Mouse (Mus musculus): ENCODE data around the gene Ifna6.
A peak's percentile ranks its signal among the peaks of the same experiment; 100 is the strongest.
"Not testable (repeated sequence)": the region's sequence is repeated elsewhere in the genome, so short reads cannot be mapped to it uniquely, and the experiment has no call there.

The Ifna6 gene

DNA sequence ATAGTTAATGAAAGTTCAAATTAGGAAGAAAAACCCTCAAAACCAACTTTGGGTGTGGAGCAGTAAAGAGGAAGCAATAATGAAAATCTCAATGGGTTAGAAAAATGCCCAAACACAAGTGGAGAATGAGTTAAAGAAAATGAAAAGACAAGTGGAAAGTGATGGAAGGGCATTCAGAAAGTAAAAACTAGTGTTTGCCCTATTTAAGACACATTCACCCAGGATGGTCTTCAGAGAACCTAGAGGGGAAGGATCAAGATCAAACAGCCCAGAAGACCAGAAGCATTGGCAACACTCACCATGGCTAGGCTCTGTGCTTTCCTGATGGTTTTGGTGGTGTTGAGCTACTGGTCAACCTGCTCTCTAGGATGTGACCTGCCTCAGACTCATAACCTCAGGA, at the start of gene Ifna6:
Gene Ifna6 (plus strand): TSS at position 301 of the 400 bp plus-strand sequence.
- DNase-seq = not testable (repeated sequence)

GRCm38 (mm10) chr4:88779550-88779949, 47.7 kb upstream of the Ifna6 start, which contains the start of gene Gm13272:
Gene Gm13272, plus strand, starts transcription at chr4:88779850.
- not testable (repeated sequence) for DNase-seq

GRCm38 (mm10) chr4:88780320-88780719, 46.9 kb upstream of the Ifna6 start:
- peak in 1 of 2 experiments; percentile 15 for DNase-seq

GRCm38 (mm10) chr4:88781831-88782230, 45.4 kb upstream of the Ifna6 start, which contains the start of gene Ifnz:
Gene Ifnz, plus strand, starts transcription at chr4:88782131.
- not testable (repeated sequence) for DNase-seq

GRCm38 (mm10) chr4:88782335-88782734, 44.9 kb upstream of the Ifna6 start:
- not testable (repeated sequence) for DNase-seq

DNA sequence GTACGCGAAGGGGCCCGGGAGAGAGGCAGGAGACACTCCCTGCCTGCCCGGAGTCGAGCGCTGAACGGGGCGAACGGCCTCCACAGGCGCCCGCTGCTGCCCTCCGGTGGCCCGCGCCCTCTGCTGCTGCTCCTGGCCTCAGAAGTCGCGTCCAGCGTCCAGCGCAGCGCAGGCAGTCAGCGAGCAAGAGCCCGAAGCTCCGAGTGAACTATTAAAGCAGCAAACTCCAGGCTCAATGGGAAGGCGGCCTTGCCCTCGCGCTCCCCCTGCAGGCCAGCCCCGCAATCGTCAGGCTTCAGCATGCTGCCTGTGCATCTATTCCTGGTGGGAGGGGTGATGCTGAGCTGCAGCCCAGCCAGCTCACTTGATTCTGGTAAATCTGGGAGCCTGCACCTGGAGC, 41.8 kb upstream of the Ifna6 start, which contains the start of gene Gm13276:
Gene Gm13276 (plus strand): TSS at position 301 of the 400 bp plus-strand sequence.
- DNase-seq = not testable (repeated sequence)

- DNase-seq = peak; percentile 44 to 53
These were observed 38.8 kb upstream of the Ifna6 start, which contains the start of gene Gm13277 for GRCm38 (mm10) chr4:88788402-88788801. Gene Gm13277, plus strand, starts transcription at chr4:88788632.

GRCm38 (mm10) chr4:88791250-88791649, 36.0 kb upstream of the Ifna6 start, which contains the start of gene Gm13278:
Gene Gm13278, plus strand, starts transcription at chr4:88791550.
- DNase-seq = not testable (repeated sequence)

- DNase-seq = peak; percentile 70 to 78
These were observed 33.1 kb upstream of the Ifna6 start, which contains the start of gene Gm13275 for GRCm38 (mm10) chr4:88793936-88794675. Gene Gm13275, plus strand, starts transcription at chr4:88794487.

GRCm38 (mm10) chr4:88797097-88797496, 30.1 kb upstream of the Ifna6 start, which contains the start of gene Gm13279:
Gene Gm13279, plus strand, starts transcription at chr4:88797397.
- DNase-seq = not testable (repeated sequence)

GRCm38 (mm10) chr4:88799365-88799764, 27.9 kb upstream of the Ifna6 start, which contains the start of gene Gm13285:
Gene Gm13285, plus strand, starts transcription at chr4:88799665.
- not testable (repeated sequence) for DNase-seq

GRCm38 (mm10) chr4:88802954-88803353, 24.3 kb upstream of the Ifna6 start, which contains the start of gene Gm13287:
Gene Gm13287, plus strand, starts transcription at chr4:88803254.
- not testable (repeated sequence) for DNase-seq

DNA sequence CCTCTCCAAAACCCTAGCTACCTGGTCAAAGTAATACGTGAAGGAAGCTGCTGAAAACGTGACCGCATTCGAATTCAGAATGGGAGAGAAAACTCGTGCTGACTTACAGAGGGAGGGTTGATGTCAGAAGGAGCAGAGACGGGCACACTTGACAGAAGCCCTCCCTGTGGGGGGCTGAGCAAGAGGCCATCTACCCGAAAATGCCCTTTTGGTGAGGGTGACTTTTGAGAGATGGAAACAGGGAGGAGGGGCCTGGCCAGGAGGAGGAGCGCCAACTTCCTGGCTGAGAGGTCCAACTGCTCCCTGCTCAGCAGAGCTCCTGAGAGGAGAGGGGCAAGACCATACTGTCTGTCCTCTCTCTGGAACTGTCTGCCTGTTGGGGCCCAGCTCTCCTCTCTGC, 22.0 kb upstream of the Ifna6 start, which contains the start of gene Gm13288:
Gene Gm13288 (plus strand): TSS at position 301 of the 400 bp plus-strand sequence.
- DNase-seq = not testable (repeated sequence)

DNA sequence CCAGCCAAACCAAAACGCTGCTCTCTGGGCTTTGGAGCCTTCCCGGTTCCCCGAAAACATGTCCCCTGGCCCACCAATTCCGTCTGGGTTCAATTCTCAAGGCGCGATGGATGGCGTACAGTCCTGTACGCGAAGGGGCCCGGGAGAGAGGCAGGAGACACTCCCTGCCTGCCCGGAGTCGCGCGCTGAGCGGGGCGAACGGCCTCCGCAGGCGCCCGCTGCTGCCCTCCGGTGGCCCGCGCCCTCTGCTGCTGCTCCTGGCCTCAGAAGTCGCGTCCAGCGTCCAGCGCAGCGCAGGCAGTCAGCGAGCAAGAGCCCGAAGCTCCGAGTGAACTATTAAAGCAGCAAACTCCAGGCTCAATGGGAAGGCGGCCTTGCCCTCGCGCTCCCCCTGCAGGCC, 21.5 kb upstream of the Ifna6 start:
- DNase-seq = not testable (repeated sequence)

DNA sequence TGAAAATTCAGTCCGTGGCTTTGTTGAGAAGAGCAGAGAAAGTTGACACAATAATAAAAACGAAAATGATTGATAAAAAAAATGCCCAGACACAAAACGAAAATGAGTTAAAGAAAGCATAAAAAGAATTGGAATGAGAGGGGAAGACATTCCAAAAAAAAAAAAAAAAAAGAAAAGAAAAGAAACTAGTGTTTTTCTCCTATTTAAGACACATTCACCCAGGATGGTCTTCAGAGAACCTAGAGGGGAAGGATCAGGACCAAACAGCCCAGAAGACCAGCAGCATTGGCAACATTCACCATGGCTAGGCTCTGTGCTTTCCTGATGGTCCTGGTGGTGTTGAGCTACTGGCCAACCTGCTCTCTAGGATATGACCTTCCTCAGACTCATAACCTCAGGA, 11.3 kb upstream of the Ifna6 start, which contains the start of gene Ifna7:
Gene Ifna7 (plus strand): TSS at position 301 of the 400 bp plus-strand sequence.
- no peak for DNase-seq

DNA sequence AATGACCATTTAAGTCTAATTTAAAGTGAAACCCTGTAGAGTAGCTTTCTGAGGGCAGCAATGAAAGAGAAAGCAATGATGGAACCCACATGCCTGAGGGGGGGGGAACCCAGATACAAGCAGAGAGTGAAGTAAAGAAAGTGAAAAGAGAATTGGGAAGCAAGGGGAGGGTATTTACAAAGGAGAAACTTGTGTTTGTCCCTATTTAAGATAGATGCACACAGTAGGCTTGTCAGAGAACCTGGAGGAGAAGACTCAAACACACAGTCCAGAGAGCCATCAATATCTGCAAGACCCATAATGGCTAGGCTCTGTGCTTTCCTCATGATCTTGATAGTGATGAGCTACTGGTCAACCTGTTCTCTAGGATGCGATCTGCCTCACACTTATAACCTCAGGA, 7.6 kb upstream of the Ifna6 start, which contains the start of gene Ifna11:
Gene Ifna11 (plus strand): TSS at position 301 of the 400 bp plus-strand sequence.
- no peak for DNase-seq

- DNase-seq = no peak
These were observed 4.2 kb upstream of the Ifna6 start for GRCm38 (mm10) chr4:88822995-88823394.

- no peak for DNase-seq
These were observed 3.3 kb downstream of the Ifna6 start for GRCm38 (mm10) chr4:88830523-88830922.

DNA sequence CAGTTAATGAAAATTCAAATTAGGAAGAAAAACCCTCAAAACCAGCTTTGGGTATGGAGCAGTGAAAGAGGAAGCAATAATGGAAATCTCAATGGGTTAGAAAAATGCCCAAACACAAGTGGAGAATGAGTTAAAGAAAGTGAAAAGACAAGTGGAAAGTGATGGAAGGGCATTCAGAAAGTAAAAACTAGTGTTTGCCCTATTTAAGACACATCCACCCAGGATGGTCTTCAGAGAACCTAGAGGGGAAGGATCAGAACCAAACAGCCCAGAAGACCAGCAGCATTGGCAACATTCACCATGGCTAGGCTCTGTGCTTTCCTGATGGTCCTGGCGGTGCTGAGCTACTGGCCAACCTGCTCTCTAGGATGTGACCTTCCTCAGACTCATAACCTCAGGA, 8.0 kb downstream of the Ifna6 start, which contains the start of gene Ifna5:
Gene Ifna5 (plus strand): TSS at position 301 of the 400 bp plus-strand sequence.
- not testable (repeated sequence) for DNase-seq

GRCm38 (mm10) chr4:88838828-88839227, 11.6 kb downstream of the Ifna6 start:
- DNase-seq = no peak

DNA sequence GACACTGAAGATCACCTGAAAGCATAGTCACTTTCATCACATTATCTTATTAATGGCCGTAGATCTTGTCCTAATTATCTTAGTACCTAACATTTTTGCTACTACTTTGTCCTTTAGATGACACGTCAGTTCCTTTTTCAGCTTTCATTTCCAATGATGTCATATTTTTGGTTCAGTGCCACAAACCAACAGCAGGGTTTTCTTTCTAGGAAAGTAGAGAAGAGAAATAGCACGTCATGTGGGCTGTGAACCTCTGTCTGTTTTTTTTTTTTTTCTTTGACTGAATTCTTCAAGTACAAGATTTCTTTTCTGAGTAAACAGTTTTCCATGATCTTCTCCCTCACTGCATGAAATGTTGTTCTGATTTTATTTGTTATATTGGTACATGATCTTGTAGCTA, 12.8 kb downstream of the Ifna6 start:
- DNase-seq = no peak

DNA sequence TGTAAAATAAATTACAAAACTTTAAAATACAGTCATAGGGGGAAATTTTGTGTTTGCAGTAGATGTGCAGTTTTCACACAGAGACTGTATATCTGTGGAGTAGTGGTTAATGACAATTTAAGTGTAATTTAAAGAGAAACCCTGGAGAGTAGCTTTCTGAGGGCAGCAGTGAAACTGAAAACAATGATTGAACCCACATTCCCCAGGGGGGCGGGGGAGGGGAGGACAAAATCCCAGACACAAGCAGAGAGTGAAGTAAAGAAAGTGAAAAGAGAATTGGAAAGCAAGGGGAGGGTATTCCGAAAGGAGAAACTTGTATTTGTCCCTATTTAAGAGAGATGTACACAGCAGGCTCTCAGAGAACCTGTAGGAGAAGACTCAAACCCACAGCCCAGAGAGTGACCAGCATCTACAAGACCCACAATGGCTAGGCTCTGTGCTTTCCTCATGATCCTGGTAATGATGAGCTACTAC, 14.3 kb downstream of the Ifna6 start, which contains the start of gene Ifna4:
Gene Ifna4 (plus strand): TSS at position 424 of the 474 bp plus-strand sequence.
- DNase-seq = no peak

DNA sequence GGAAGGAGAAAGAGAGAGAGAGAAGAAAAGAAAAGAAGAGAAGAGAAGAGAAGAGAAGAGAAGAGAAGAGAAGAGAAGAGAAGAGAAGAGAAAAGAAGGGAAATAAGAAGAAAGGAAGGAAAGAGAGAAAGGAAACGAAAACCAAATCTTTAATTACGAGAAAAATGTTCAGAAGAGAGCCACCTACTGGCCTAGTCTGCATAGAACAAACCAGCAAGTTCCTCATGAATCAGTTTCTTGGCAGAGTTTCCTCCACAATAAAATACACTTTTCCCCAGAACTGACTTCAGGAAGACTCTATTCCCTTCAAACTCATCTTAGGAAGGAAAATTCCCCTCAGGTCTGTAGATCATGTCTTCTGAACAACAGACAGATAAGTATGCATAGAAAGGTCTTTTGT, 18.1 kb downstream of the Ifna6 start:
- no peak for DNase-seq

Measured in thymus, adult 18-20 months (tissue).